Mouse (Mus musculus): Measurements from ENCODE around the gene 6820408C15Rik. TPM values are rescaled to one million over a fixed set of nuclear protein-coding genes. Genes with fewer than 3 reads are reported as not detected.
A peak's percentile ranks its signal among the peaks of the same experiment; 100 is the strongest.

Gene 6820408C15Rik
- polyA plus RNA-seq, 1 experiment from 2014 or later, result 2.5 TPM

DNA sequence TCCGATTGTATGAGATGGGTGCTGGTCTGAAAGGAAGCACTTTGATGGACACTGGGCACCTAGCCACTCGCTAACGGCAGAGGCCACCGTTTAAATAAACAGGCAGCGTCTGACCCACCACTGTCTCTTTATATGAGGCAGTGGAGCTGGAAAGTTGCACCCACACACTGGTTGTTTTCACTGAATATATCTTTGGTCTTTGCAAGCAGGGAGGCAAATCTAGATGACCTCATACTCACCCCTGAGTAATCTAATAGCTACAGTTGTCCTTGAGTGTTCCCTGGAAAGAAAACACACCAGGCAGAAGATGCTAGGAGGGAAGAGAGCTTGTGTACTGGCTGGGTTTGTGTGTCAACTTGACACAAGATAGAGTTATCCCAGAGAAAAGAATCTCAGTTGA is 32.1 kb downstream of the 6820408C15Rik start:
- Histone ChIP-seq H3K9ac (no peak overlapping the region), H3K4me1 (no peaks in the 10 kb centered on the region), H3K4me2 (no peak overlapping the region), H3K27me3 (replicated peaks) (no peaks in the 10 kb centered on the region), H3K4me3 (no peak overlapping the region), H3K27ac (no peak overlapping the region), H3K36me3 (replicated peaks) (no peaks in the 10 kb centered on the region), H3K9me3 (no peaks in the 10 kb centered on the region)
- ATAC-seq (replicated peaks), result no peak
- 55% methylated on average over 5 of the region's 5 CpGs for WGBS

DNA sequence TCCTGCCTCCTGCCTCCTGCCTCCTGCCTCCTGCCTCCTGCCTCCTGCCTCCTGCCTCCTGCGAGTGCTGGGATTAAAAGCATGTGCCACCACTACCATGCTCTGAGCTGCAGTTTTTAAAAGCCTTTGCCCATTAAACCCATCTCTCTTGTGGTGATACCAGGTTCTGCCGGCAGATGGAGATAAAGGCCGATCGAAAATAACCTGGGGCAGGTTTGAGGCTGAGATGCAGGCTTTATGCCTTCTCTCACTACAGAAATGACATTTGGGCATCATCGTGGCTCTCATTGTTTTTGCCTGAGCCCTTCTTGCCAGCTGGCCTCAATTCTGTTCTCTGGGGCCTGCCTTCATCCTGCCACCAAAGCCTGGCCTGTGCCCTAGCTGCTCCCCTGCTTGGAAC is 34.9 kb downstream of the 6820408C15Rik start:
- Histone ChIP-seq H3K9ac (no peak overlapping the region), H3K27me3 (replicated peaks) (no peaks in the 10 kb centered on the region), H3K36me3 (replicated peaks) (no peaks in the 10 kb centered on the region), H3K4me2 (no peak overlapping the region), H3K4me3 (no peak overlapping the region), H3K27ac (no peak overlapping the region), H3K9me3 (no peaks in the 10 kb centered on the region), H3K4me1 (no peaks in the 10 kb centered on the region)
- no peak for ATAC-seq (replicated peaks)
- 6% methylated on average over 5 of the region's 5 CpGs for WGBS

DNA sequence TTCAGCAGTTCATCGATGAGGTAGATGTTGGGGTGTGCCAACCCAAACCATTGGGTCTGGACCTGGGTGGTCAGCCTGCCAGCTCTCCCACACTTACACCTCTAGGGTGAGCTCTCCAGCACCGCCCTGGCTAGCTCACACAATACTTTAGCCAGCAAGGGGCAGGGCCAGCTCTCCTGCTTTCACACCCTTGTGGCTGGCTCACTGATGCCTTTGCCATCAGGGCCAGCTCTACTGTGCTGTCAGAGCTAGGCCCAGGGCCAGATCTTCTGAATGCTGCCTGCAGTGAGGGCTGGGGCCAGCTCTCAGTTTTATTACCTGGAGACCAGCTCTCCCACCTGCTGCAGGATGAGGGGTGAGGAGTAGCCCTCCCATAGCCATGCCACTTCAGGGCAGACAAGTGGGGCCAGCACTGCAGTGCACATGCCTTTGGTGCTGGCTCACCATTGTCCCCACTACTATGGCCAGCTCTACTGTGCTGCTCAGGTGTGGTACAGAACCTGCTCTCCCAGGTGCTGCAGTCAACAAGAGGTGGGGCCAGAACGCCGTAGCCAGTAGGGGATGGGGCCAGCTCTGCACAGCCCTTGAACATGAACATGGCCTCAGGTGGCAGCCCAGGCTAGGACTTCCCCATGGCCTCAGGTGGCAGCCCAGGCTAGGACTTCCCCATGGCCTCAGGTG is 36.9 kb downstream of the 6820408C15Rik start:
- peak; percentile 33; the same call in 1 of the 2 replicates for ATAC-seq (replicated peaks)
- 74% methylated on average over 4 of the region's 4 CpGs for WGBS

DNA sequence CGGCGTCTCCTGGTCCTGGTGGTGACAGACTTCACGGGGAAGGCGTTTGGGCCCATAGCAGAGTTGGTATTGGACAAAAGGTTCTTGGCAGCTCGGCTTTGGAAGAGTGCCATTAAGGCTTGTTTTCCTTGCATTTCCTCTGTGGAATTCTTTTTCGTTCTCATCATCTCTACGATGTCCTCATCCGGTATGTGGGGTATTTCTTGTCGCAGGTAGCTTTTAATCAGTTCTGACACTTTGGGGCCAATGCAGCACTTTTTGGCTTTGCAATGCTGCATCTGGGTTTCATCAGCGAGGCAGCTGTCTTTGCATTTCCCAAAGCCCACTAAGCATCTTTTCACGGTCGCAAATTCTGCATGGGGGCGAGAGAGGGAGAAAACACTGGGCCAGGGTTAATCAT is 43.9 kb downstream of the 6820408C15Rik start:
- Histone ChIP-seq H3K36me3 (replicated peaks) (no peaks in the 10 kb centered on the region), H3K9ac (no peak overlapping the region), H3K4me1 (no peaks in the 10 kb centered on the region), H3K27me3 (replicated peaks) (no peaks in the 10 kb centered on the region), H3K4me3 (no peak overlapping the region), H3K9me3 (no peaks in the 10 kb centered on the region), H3K4me2 (no peak overlapping the region), H3K27ac (no peak overlapping the region)
- 71% methylated on average over 13 of the region's 13 CpGs for WGBS
- no peak for ATAC-seq (replicated peaks)

More for the DNA sequence above, 36.9 kb downstream of the 6820408C15Rik start:
- Histone ChIP-seq H3K27me3 (replicated peaks) (no peaks in the 10 kb centered on the region), H3K4me1 (no peaks in the 10 kb centered on the region), H3K36me3 (replicated peaks) (no peaks in the 10 kb centered on the region), H3K9ac (no peak overlapping the region), H3K4me3 (no peak overlapping the region), H3K9me3 (no peaks in the 10 kb centered on the region), H3K27ac (no peak overlapping the region), H3K4me2 (no peak overlapping the region)

DNA sequence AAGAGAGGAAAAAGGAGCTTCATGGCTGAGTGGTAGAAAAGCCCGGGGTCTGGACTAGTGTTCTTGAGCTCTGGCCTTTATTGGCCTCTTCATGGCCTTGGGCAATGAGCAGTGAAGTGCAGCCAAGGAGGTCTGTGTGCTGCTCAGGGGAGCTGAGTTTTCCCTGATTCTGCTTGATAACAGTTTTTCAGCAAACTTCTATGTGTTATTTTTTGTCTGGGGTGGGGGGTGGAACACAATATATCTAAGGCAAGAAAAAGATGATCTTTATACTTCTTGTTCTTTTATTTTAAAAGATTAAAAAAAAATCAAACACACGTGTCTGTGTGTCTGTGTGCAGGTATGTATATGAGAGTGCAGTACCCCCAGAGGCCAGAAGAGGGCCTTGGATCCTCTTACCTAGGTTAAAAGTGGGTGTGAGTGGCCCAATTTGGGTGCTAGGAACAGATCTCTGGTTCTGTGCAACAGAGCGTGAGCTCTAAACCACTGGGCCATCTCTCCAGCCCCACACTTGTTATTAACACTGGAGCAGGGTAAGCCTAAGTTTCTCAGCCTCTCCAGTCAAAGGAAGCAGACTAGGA is 49.3 kb downstream of the 6820408C15Rik start, which contains the start of gene Defb23:
Defb23 (minus strand) TSS at position 51 of the 581 bp plus-strand sequence.
- WGBS, result 91% methylated on average over 3 of the region's 3 CpGs

DNA sequence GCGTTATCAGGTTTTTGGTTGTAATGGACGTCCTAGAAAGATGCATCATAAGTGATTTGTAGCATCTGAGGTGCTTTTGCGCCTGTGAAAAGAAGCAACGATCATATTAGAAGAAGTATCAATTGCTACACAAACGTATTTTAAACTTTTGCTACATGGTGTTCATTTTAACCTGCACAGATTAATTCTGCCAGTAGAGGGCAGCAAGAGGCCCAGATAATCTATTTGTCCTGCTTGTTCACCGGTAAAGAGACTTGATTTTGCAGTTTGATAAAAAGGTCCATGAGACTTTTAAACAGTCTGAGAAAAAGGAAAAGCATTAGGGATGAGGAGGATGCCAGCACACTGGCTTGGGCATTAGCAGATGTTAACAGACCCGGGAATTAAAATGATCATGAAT is 55.6 kb downstream of the 6820408C15Rik start:
- Histone ChIP-seq H3K36me3 (replicated peaks) (no peaks in the 10 kb centered on the region), H3K9ac (no peak overlapping the region), H3K4me3 (no peak overlapping the region), H3K4me2 (no peak overlapping the region), H3K4me1 (no peaks in the 10 kb centered on the region), H3K27ac (no peak overlapping the region), H3K27me3 (replicated peaks) (no peaks in the 10 kb centered on the region), H3K9me3 (no peaks in the 10 kb centered on the region)
- ATAC-seq (replicated peaks), result no peak
- 32% methylated on average over 7 of the region's 7 CpGs for WGBS

More for the DNA sequence above, 49.3 kb downstream of the 6820408C15Rik start, which contains the start of gene Defb23:
- ATAC-seq (replicated peaks), result no peak
- no peak within 1 kb of the TSS for H3K4me2 ChIP-seq
- H3K27me3 ChIP-seq (replicated peaks), result no peaks in the 10 kb centered on the region
- no peak within 1 kb of the TSS for H3K9ac ChIP-seq
- H3K27ac ChIP-seq, result no peak within 1 kb of the TSS
- no peaks in the 10 kb centered on the region for H3K9me3 ChIP-seq
- H3K36me3 ChIP-seq (replicated peaks), result no peaks in the 10 kb centered on the region
- H3K4me1 ChIP-seq, result no peaks in the 10 kb centered on the region
- no peak within 1 kb of the TSS for H3K4me3 ChIP-seq

DNA sequence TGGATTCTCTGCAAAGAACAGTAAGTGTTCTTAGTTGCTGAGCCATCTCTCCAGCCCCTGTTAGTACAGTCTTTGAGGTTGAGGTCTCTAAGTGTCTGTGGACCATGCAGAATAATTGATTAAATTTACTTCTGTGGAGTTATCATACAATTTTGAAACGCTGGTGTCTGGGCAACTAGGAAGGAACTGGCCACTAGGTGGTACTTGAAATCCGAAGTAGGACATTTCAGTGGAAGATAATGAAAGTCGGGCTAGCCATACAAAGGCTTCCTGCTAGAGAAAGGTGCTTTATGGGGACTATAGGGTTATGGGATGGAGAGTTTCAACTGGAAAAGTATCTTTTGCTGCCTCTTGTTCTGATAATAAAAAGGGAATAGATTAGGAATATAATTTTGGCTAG is 57.0 kb downstream of the 6820408C15Rik start:
- Histone ChIP-seq H3K9me3 (no peaks in the 10 kb centered on the region), H3K27ac (no peak overlapping the region), H3K4me1 (no peaks in the 10 kb centered on the region), H3K4me2 (no peak overlapping the region), H3K9ac (no peak overlapping the region), H3K4me3 (no peak overlapping the region), H3K36me3 (replicated peaks) (no peaks in the 10 kb centered on the region), H3K27me3 (replicated peaks) (no peaks in the 10 kb centered on the region)
- ATAC-seq (replicated peaks), result no peak
- 24% methylated on average over 3 of the region's 3 CpGs for WGBS

DNA sequence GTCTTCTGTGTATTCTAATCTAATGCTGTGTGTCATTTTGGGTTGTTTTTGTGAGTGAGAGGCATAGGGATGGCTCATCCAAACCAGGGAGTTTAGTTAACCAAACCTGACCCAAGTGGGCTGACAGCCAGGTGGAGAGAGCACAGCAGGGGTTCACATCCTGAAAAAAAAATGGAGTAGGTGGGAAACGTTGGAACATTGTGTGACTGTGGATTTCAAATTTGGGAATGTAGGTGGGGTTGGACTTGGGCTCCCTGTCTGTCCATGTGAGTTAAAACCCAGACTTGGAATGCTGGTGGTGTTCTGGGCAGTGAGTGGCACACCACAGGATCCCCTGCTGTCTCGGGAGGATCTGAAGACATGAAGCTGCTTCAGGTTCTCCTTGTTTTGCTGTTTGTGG is 61.4 kb downstream of the 6820408C15Rik start, which contains the start of gene Defb20:
Defb20 (plus strand) TSS at position 301 of the 400 bp plus-strand sequence.
- no peak within 1 kb of the TSS for H3K4me3 ChIP-seq
- no peak within 1 kb of the TSS for H3K9ac ChIP-seq
- no peak for ATAC-seq (replicated peaks)
- no peaks in the 10 kb centered on the region for H3K9me3 ChIP-seq
- H3K4me1 ChIP-seq, result no peaks in the 10 kb centered on the region
- no peak within 1 kb of the TSS for H3K4me2 ChIP-seq
- no peaks in the 10 kb centered on the region for H3K36me3 ChIP-seq (replicated peaks)
- H3K27me3 ChIP-seq (replicated peaks), result no peaks in the 10 kb centered on the region
- WGBS, result 54% methylated on average over 2 of the region's 2 CpGs
- H3K27ac ChIP-seq, result no peak within 1 kb of the TSS

DNA sequence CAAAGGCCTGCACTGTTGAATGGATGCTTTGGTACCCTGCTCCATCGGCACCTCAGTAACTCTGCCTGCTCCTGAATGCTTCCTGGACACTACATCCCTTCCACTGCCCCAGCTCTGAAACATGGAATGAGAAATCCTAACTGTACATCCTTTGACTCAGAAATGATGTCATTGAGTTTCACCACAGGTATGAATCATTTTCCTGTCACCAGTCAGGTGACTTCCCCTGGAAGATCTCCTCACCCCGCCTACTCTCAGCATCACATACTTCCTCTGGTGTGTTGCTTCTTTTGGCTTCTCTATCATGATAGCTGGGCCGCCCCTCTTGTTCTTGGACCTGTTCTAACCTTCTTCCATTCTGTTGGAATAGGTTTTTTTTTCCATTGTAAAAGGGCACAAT is 65.5 kb downstream of the 6820408C15Rik start:
- Histone ChIP-seq H3K27ac (no peak overlapping the region), H3K27me3 (replicated peaks) (no peaks in the 10 kb centered on the region), H3K9me3 (no peaks in the 10 kb centered on the region), H3K4me2 (no peak overlapping the region), H3K36me3 (replicated peaks) (no peaks in the 10 kb centered on the region), H3K4me3 (no peak overlapping the region), H3K4me1 (no peaks in the 10 kb centered on the region), H3K9ac (no peak overlapping the region)
- no peak for ATAC-seq (replicated peaks)
- 90% methylated on average over 3 of the region's 3 CpGs for WGBS

DNA sequence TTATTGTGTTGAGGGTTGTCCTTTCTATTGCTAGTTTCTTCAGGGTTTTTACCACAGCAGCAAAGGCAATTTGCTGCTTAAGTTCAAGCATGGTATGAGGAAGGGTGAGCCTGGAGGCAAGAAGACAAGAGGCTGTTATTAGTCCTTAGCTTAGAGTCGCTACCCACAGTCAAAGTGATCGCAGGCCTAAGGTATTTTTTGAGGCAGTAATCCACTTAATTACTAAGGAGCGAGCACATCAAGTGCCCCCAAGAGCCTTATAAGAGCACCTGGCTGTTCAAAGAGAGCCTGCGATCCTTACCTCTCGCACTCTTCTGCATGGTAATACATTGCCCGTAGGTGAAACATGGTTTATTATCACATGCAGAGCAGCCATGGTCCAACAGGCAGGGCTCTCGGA is 66.3 kb downstream of the 6820408C15Rik start:
- Histone ChIP-seq H3K4me1 (no peaks in the 10 kb centered on the region), H3K27me3 (replicated peaks) (no peaks in the 10 kb centered on the region), H3K36me3 (replicated peaks) (no peaks in the 10 kb centered on the region), H3K4me2 (no peak overlapping the region), H3K9ac (no peak overlapping the region), H3K27ac (no peak overlapping the region), H3K4me3 (no peak overlapping the region), H3K9me3 (no peaks in the 10 kb centered on the region)
- 90% methylated on average over 7 of the region's 7 CpGs for WGBS
- no peak for ATAC-seq (replicated peaks)

DNA sequence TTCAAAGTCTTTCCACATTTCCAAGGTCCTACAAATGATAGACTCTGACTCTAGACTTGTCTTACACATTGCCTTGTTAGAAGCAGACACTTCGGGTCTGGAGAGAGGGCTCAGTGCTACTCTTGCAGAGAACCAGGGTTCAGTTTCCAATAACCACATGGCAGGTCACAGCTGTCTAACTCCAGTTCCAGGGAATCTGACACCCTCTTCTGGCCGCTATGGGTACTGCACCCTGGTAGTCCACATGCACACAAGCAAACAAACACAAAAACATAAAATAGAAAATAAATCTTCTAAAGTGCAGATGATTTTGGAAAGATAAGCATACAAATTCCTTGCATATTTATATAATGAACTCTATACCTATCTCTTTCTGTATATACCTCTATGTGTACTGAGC is 71.6 kb downstream of the 6820408C15Rik start:
- H3K36me3 ChIP-seq (replicated peaks), result no peaks in the 10 kb centered on the region
- WGBS, result 72% methylated on average over 2 of the region's 2 CpGs
- no peak overlapping the region for H3K4me3 ChIP-seq
- no peaks in the 10 kb centered on the region for H3K4me1 ChIP-seq
- H3K27ac ChIP-seq, result no peak overlapping the region
- ATAC-seq (replicated peaks), result no peak
- H3K9ac ChIP-seq, result no peak overlapping the region
- no peaks in the 10 kb centered on the region for H3K27me3 ChIP-seq (replicated peaks)
- H3K9me3 ChIP-seq, result no peaks in the 10 kb centered on the region
- H3K4me2 ChIP-seq, result no peak overlapping the region

DNA sequence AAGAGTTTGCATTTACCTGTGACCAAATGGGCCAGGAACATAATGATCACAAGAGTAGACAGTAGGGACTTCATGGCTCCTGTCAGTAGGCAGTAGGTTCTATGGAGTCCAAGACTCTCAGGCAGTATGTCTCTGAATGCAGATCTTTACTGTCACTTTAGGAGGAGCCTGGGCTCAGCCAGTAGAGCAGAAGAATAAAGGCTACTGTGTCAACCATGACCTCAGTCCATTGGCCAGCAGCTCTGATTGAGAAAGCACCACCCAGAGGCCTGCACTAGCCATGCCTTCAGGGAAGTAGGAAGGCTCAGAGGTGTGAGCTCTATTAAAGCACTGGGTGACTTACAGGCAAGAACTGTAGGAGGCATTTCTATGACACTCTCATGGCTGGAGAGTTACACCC is 74.7 kb downstream of the 6820408C15Rik start, which contains the start of gene Defb22:
Defb22 (minus strand) TSS at position 101 of the 400 bp plus-strand sequence.
- H3K36me3 ChIP-seq (replicated peaks), result no peaks in the 10 kb centered on the region
- no peak within 1 kb of the TSS for H3K9ac ChIP-seq
- no peak within 1 kb of the TSS for H3K4me3 ChIP-seq
- no peaks in the 10 kb centered on the region for H3K4me1 ChIP-seq
- ATAC-seq (replicated peaks), result no peak
- no peak within 1 kb of the TSS for H3K27ac ChIP-seq
- no peaks in the 10 kb centered on the region for H3K9me3 ChIP-seq
- H3K27me3 ChIP-seq (replicated peaks), result no peaks in the 10 kb centered on the region
- no peak within 1 kb of the TSS for H3K4me2 ChIP-seq

DNA sequence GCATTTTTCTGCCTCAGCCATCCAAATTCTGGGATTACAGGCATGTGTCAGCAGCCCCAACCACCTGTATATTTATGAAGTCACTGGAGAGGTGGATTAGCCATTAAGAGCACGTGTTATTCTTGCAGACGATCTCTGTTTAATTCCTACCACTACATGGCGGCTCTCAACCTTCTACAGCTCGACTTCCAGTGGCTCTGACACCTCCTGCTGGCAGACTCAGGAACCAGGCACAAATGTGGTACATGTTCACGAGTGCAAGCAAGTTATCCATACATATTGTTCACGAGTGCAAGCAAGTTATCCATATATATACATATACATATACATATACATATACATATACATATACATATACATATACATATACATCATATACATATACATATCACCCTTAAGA is 77.8 kb downstream of the 6820408C15Rik start:
- H3K36me3 ChIP-seq (replicated peaks), result no peaks in the 10 kb centered on the region
- 75% methylated on average over 6 of the region's 6 CpGs for WGBS
- H3K4me3 ChIP-seq, result no peak overlapping the region
- H3K9me3 ChIP-seq, result no peaks in the 10 kb centered on the region
- H3K4me1 ChIP-seq, result no peaks in the 10 kb centered on the region
- no peak overlapping the region for H3K4me2 ChIP-seq
- ATAC-seq (replicated peaks), result no peak
- no peak overlapping the region for H3K9ac ChIP-seq
- H3K27ac ChIP-seq, result no peak overlapping the region
- no peaks in the 10 kb centered on the region for H3K27me3 ChIP-seq (replicated peaks)
